Mouse (Mus musculus): ENCODE results near the gene Fgfr1op. TPM values are rescaled to one million over a fixed set of nuclear protein-coding genes. Genes with fewer than 3 reads are reported as not detected.

Fgfr1op gene
- total and polyA plus RNA-seq, 3 experiments = 43.5 to 44.5 TPM; not detected in 1

GRCm38 (mm10) chr17:8183815-8184214, 18.5 kb downstream of the Fgfr1op start:
- Histone ChIP-seq H3K36me3 (ENCODE audit: control insufficient read depth in 1 of 2, insufficient read depth in 2 of 2, low read length in 2 of 2) (peaks cover 0 to 33% of the 10 kb centered on the region in 2 experiments; a peak in 2 of 4 replicates), H3K27ac (ENCODE audit: control insufficient read depth, low read depth, low read length) (no peak overlapping the region), H3K27me3 (ENCODE audit: control insufficient read depth in 1 of 2, insufficient read depth in 2 of 2, low read length in 2 of 2) (no peaks in the 10 kb centered on the region), H3K4me3 (ENCODE audit: control insufficient read depth in 1 of 2, insufficient read depth in 1 of 2, low read depth in 2 of 2, low read length in 2 of 2) (no peak overlapping the region), H3K9ac (ENCODE audit: control insufficient read depth, low read depth, low read length, poor library complexity, severe bottlenecking) (no peak overlapping the region), H3K79me2 (ENCODE audit: control insufficient read depth, insufficient read depth, low read length, poor library complexity) (no peaks in the 10 kb centered on the region; the same call in 1 of the 2 replicates), H3K4me1 (ENCODE audit: control insufficient read depth in 1 of 2, insufficient read depth in 2 of 2, low read length in 2 of 2) (no peaks in the 10 kb centered on the region), H3K9me3 (replicated peaks; ENCODE audit: insufficient read depth, low read length) (no peaks in the 10 kb centered on the region)
- no peak for DNase-seq (ENCODE audit: low read depth, low spot score)
- no peak for TF ChIP-seq ZNF384 (IDR thresholded peaks at IDR 0.05; ENCODE audit: low read depth, low read length)
- TF ChIP-seq SMC3 (IDR thresholded peaks at IDR 0.05; ENCODE audit: low read depth, low read length) = no peak
- no peak for TF ChIP-seq ETS1 (IDR thresholded peaks at IDR 0.05; ENCODE audit: low read depth, low read length)
- no peak for TF ChIP-seq USF2 (IDR thresholded peaks at IDR 0.05; ENCODE audit: borderline replicate concordance in 1 of 2, insufficient read depth in 1 of 2, low read depth in 1 of 2, low read length in 2 of 2)
- TF ChIP-seq ZC3H11A (IDR thresholded peaks at IDR 0.05; ENCODE audit: low read depth, low read length) = no peak
- TF ChIP-seq GABPA (IDR thresholded peaks at IDR 0.05; ENCODE audit: low read depth, low read length) = no peak
- no peak for TF ChIP-seq HCFC1 (IDR thresholded peaks at IDR 0.05; ENCODE audit: low read depth, low read length)

- no peaks in the 10 kb centered on the region for H3K27me3 ChIP-seq (ENCODE audit: control insufficient read depth in 1 of 2, insufficient read depth in 2 of 2, low read length in 2 of 2)
- no peak overlapping the region for H3K9ac ChIP-seq (ENCODE audit: control insufficient read depth, low read depth, low read length, poor library complexity, severe bottlenecking)
- no peaks in the 10 kb centered on the region for H3K4me1 ChIP-seq (ENCODE audit: control insufficient read depth in 1 of 2, insufficient read depth in 2 of 2, low read length in 2 of 2)
- no peaks in the 10 kb centered on the region for H3K9me3 ChIP-seq (replicated peaks; ENCODE audit: insufficient read depth, low read length)
- peaks cover 0 to 33% of the 10 kb centered on the region in 2 experiments; a peak in 2 of 4 replicates for H3K36me3 ChIP-seq (ENCODE audit: control insufficient read depth in 1 of 2, insufficient read depth in 2 of 2, low read length in 2 of 2)
- TF ChIP-seq GATA1 (IDR thresholded peaks at IDR 0.05; ENCODE audit: low read depth, low read length) (no peak), USF2 (IDR thresholded peaks at IDR 0.05; ENCODE audit: borderline replicate concordance in 1 of 2, insufficient read depth in 1 of 2, low read depth in 1 of 2, low read length in 2 of 2) (no peak), TCF12 (IDR thresholded peaks at IDR 0.05; ENCODE audit: low read depth, low read length) (no peak), NELFE (IDR thresholded peaks at IDR 0.05; ENCODE audit: low read depth, low read length) (no peak), POLR2A (IDR thresholded peaks at IDR 0.05; ENCODE audit: control insufficient read depth in 1 of 2, insufficient read depth in 1 of 2, low read depth in 1 of 2, low read length in 2 of 2, poor library complexity in 1 of 2) (no peak), MAFK (IDR thresholded peaks at IDR 0.05; ENCODE audit: borderline replicate concordance, low read depth, low read length) (no peak), RCOR1 (IDR thresholded peaks at IDR 0.05; ENCODE audit: low read depth, low read length) (no peak), TAL1 (IDR thresholded peaks at IDR 0.05; ENCODE audit: low read length) (no peak), CTCF (IDR thresholded peaks at IDR 0.05 in 2 of 3, conservative IDR thresholded peaks at IDR 0.05 in 1 of 3; ENCODE audit: control insufficient read depth in 1 of 3, insufficient read depth in 1 of 3, low read depth in 2 of 3, low read length in 3 of 3, poor library complexity in 1 of 3, severe bottlenecking in 1 of 3) (no peak), POLR2AphosphoS5 (IDR thresholded peaks at IDR 0.05; ENCODE audit: borderline replicate concordance, low read depth, low read length) (no peak), ZKSCAN1 (IDR thresholded peaks at IDR 0.05; ENCODE audit: low read depth, low read length) (no peak), ZMIZ1 (IDR thresholded peaks at IDR 0.05; ENCODE audit: low read depth, low read length) (no peak), SMC3 (IDR thresholded peaks at IDR 0.05; ENCODE audit: low read depth, low read length) (no peak), RAD21 (IDR thresholded peaks at IDR 0.05; ENCODE audit: low read depth, low read length) (no peak)
- no peak for DNase-seq (ENCODE audit: low read depth, low spot score)
- no peaks in the 10 kb centered on the region; the same call in 1 of the 2 replicates for H3K79me2 ChIP-seq (ENCODE audit: control insufficient read depth, insufficient read depth, low read length, poor library complexity)
- H3K4me3 ChIP-seq (ENCODE audit: control insufficient read depth in 1 of 2, insufficient read depth in 1 of 2, low read depth in 2 of 2, low read length in 2 of 2) = no peak overlapping the region
- no peak overlapping the region for H3K27ac ChIP-seq (ENCODE audit: control insufficient read depth, low read depth, low read length)
These were observed 18.9 kb downstream of the Fgfr1op start for GRCm38 (mm10) chr17:8184217-8184616.
